Comparison of ENCODE assay signal across 10 mouse cellular contexts in genomic region chr2:33282877-33283276, GRCm38 (mm10).
DNase-seq lines count a peak whose midpoint lies in the region; ATAC-seq and TF ChIP-seq lines count a peak whose summit lies in the region.
"Had no signal": no experiment of that assay in that cellular context is flagged by ENCODE, and none has a peak within 500 bp of the region (broad histone marks: within the 10 kb centered on the region; RNA-seq: fewer than 3 reads in every experiment).

No protein-coding gene starts in this region.

- no peak overlapping the region for H3K9ac ChIP-seq in hindbrain, embryonic 16.5 days (ENCODE audit: low read depth, low read length)
- no peak overlapping the region for H3K9ac ChIP-seq in hindbrain, embryonic 11.5 days (ENCODE audit: low read depth, low read length)
- no peak overlapping the region for H3K9ac ChIP-seq in heart, adult 2 months (ENCODE audit: low read depth, low read length)
- H3K9ac ChIP-seq: embryonic facial prominence, embryonic 12.5 days; liver, embryonic 15.5 days had no signal

- TF ChIP-seq POLR2A in heart, adult 2 months (IDR thresholded peaks at IDR 0.05; ENCODE audit: insufficient read depth, low read depth, low read length), result no peak

- H3K27me3 ChIP-seq in hindbrain, embryonic 16.5 days (replicated peaks; ENCODE audit: control insufficient read depth, insufficient read depth, low read length), result no peaks in the 10 kb centered on the region
- no peaks in the 10 kb centered on the region for H3K27me3 ChIP-seq in hindbrain, embryonic 11.5 days (ENCODE audit: control insufficient read depth, insufficient read depth, low read length)
- no peaks in the 10 kb centered on the region for H3K27me3 ChIP-seq in heart, adult 2 months (ENCODE audit: control insufficient read depth, insufficient read depth, low read length)
- H3K27me3 ChIP-seq: embryonic facial prominence, embryonic 12.5 days; liver, embryonic 15.5 days had no signal

- H3K36me3 ChIP-seq in hindbrain, embryonic 16.5 days (ENCODE audit: control insufficient read depth, insufficient read depth, low read length), result peaks cover 2% of the 10 kb centered on the region; the same call in 1 of the 2 replicates
- H3K36me3 ChIP-seq in hindbrain, embryonic 11.5 days (ENCODE audit: control insufficient read depth, insufficient read depth, low read length), result no peaks in the 10 kb centered on the region
- no peaks in the 10 kb centered on the region for H3K36me3 ChIP-seq in heart, adult 2 months (ENCODE audit: control insufficient read depth, insufficient read depth, low read length)
- H3K36me3 ChIP-seq: embryonic facial prominence, embryonic 12.5 days; liver, embryonic 15.5 days had no signal

- DNase-seq in hindbrain, embryonic 11.5 days (ENCODE audit: low spot score), result no peak
- peak; percentile 63 to 68 for DNase-seq in adrenal gland, postnatal 36 days
- DNase-seq in heart, adult 2 months, result peak; percentile 73 to 83
- peak; percentile 40 to 54 for DNase-seq in lung, adult 18-20 months
- no peak for DNase-seq in thymus, postnatal 14 days

- intact Hi-C loops in heart, adult 2 months (cut with DNase I), result no loop called here

- TF ChIP-seq CTCF in heart, adult 2 months (IDR thresholded peaks at IDR 0.05), result no peak

- ATAC-seq in hindbrain, embryonic 16.5 days, result peak; percentile 79
- ATAC-seq in hindbrain, embryonic 11.5 days (ENCODE audit: low FRiP score), result no peak
- no peak; the same call in 1 of the 2 replicates for ATAC-seq in megakaryocyte, adult 5-6 weeks (ENCODE audit: poor library complexity, severe bottlenecking)
- ATAC-seq in megakaryocyte progenitor cell, adult 5-6 weeks (replicated peaks; ENCODE audit: poor library complexity), result no peak

- H3K4me3 ChIP-seq in hindbrain, embryonic 16.5 days (ENCODE audit: low read length), result no peak overlapping the region
- no peak overlapping the region for H3K4me3 ChIP-seq in hindbrain, embryonic 11.5 days (ENCODE audit: low read depth, low read length)
- H3K4me3 ChIP-seq in heart, adult 2 months, result no peak overlapping the region
- H3K4me3 ChIP-seq: embryonic facial prominence, embryonic 12.5 days; liver, embryonic 15.5 days had no signal

- peaks cover 3% of the 10 kb centered on the region; the same call in 1 of the 2 replicates for H3K4me1 ChIP-seq in hindbrain, embryonic 16.5 days (ENCODE audit: control insufficient read depth, insufficient read depth, low read depth, low read length)
- no peaks in the 10 kb centered on the region for H3K4me1 ChIP-seq in hindbrain, embryonic 11.5 days (replicated peaks; ENCODE audit: control insufficient read depth, insufficient read depth, low read length)
- peaks cover 7% of the 10 kb centered on the region for H3K4me1 ChIP-seq in heart, adult 2 months (ENCODE audit: control insufficient read depth, insufficient read depth, low read length)
- H3K4me1 ChIP-seq: embryonic facial prominence, embryonic 12.5 days had no signal

- no peaks in the 10 kb centered on the region for H3K79me2 ChIP-seq in heart, adult 2 months (replicated peaks; ENCODE audit: control insufficient read depth, insufficient read depth, low read length)

- H3K4me2 ChIP-seq in hindbrain, embryonic 16.5 days (ENCODE audit: low read length), result no peak overlapping the region
- no peak overlapping the region for H3K4me2 ChIP-seq in hindbrain, embryonic 11.5 days (replicated peaks; ENCODE audit: low read depth, low read length)
- H3K4me2 ChIP-seq: embryonic facial prominence, embryonic 12.5 days; liver, embryonic 15.5 days had no signal

- TF ChIP-seq EP300 in heart, adult 2 months (IDR thresholded peaks at IDR 0.05; ENCODE audit: insufficient read depth, low read depth, low read length), result no peak

- H3K9me3 ChIP-seq in hindbrain, embryonic 16.5 days (ENCODE audit: control insufficient read depth, low read length), result peaks cover 1% of the 10 kb centered on the region
- no peaks in the 10 kb centered on the region for H3K9me3 ChIP-seq in hindbrain, embryonic 11.5 days (ENCODE audit: control insufficient read depth, low read length)
- H3K9me3 ChIP-seq: embryonic facial prominence, embryonic 12.5 days; liver, embryonic 15.5 days had no signal

- 54% methylated on average over 4 of the region's 4 CpGs for WGBS in hindbrain, embryonic 16.5 days
- 79% methylated on average over 4 of the region's 4 CpGs for WGBS in hindbrain, embryonic 11.5 days
- WGBS in heart, adult 2 months, result 12% methylated on average over 4 of the region's 4 CpGs

- no peak overlapping the region; the same call in 1 of the 2 replicates for H3K27ac ChIP-seq in hindbrain, embryonic 16.5 days (ENCODE audit: low read depth, low read length)
- no peak overlapping the region for H3K27ac ChIP-seq in hindbrain, embryonic 11.5 days (ENCODE audit: low read depth, low read length)
- peak overlapping the region; percentile 65 for H3K27ac ChIP-seq in heart, adult 2 months
- H3K27ac ChIP-seq: embryonic facial prominence, embryonic 12.5 days had no signal

Comparison
In these comparisons a context has a peak if more than half of its experiments do, and no peak if none do; other contexts are left out.
1. DNase-seq: peak in adrenal gland, postnatal 36 days (2 of 2), heart, adult 2 months (2 of 2) and lung, adult 18-20 months (2 of 2); none in hindbrain, embryonic 11.5 days (single experiment) and thymus, postnatal 14 days (single experiment).